Mouse (Mus musculus) bone marrow, adult 2 months (tissue): ENCODE results near the gene Tbc1d1.

Experiments
- CTCF ChIP-seq: fragments of 200-500 bp; IDR thresholded peaks from 2 replicates; pipeline ENCODE4 v1.5.1; 2011; ENCODE audit warnings: low read length, control low read depth; ENCODE audit not compliant: control insufficient read depth, insufficient read depth
- POLR2A ChIP-seq: fragments of 200-500 bp; IDR thresholded peaks from 2 replicates; pipeline ENCODE4 v1.6.1; 2011; ENCODE audit warnings: low read depth, mild to moderate bottlenecking, control low read depth, low read length, borderline replicate concordance; ENCODE audit not compliant: control insufficient read depth

GRCm38 (mm10) chr5:64315088-64315487 is 159.0 kb downstream of the Tbc1d1 start:
- TF ChIP-seq CTCF = no peak
- no peak for TF ChIP-seq POLR2A
